Mouse (Mus musculus) lung, adult 2 months (tissue): Measurements from ENCODE around the gene Serpinb6c. TPM values are rescaled to one million over a fixed set of nuclear protein-coding genes. Genes with fewer than 3 reads are reported as not detected.

Source experiments
- DNase-seq: peaks from one replicate; pipeline ENCODE4 v3.0.0; 2022
- H3K4me1 ChIP-seq: fragments of 200-500 bp; 2 replicates; pipeline ENCODE4 v1.6.1; 2011; ENCODE audit warnings: low read length; ENCODE audit not compliant: control insufficient read depth, insufficient read depth
- H3K4me3 ChIP-seq: fragments of 200-500 bp; replicated peaks from 2 replicates; pipeline ENCODE3; 2011; ENCODE audit warnings: low read depth, mild to moderate bottlenecking, control low read depth, low read length; ENCODE audit errors: extremely low read depth
- CTCF ChIP-seq: fragments of 200-500 bp; IDR thresholded peaks from 2 replicates; pipeline ENCODE4 v1.5.1; 2011; ENCODE audit warnings: mild to moderate bottlenecking, low read length, control low read depth; ENCODE audit not compliant: insufficient read depth
- POLR2A ChIP-seq: fragments of 200-500 bp; IDR thresholded peaks from 2 replicates; pipeline ENCODE4 v1.6.1; 2011; ENCODE audit warnings: low read depth, mild to moderate bottlenecking, control low read depth, low read length, borderline replicate concordance; ENCODE audit errors: extremely low read depth
- WGBS: fragments of 180-500 bp; shearing (Covaris S2); methylation state at CpG from one replicate; pipeline ENCODE4 v1.1.7; 2018; 5-methylcytosine and 5-hydroxymethylcytosine counted together
- polyA plus RNA-seq: library from polyadenylated mRNA; depleted of rRNA; stranded (reverse); fragments of >200 nt; gene quantifications from 2 replicates; pipeline ENCODE4 v1.2.3, GENCODE M21; 2012; rRNA removed

Serpinb6c gene
- polyA plus RNA-seq, 1 experiment: not detected

DNA sequence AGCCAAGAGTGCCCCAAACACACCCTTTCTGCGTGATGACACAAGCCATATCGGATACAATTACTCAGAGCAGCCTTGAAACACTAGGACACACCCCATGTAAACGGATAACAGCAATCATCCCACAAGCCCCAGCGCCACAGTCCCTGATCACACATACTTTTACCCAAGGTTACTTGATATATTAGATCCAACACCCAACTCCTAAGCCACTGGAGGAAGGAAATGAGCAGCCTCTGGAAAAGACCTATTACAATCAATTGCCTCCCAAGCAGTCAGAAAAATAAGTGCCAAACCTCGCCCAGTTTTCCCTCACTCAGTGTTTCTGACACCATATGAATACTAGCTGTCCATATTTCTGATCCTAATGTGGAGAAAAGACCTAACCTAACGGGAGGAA, 29.2 kb upstream of the Serpinb6c start:
- WGBS: 30% methylated on average over 6 of the region's 6 CpGs
- Histone ChIP-seq H3K4me3 (peak overlapping the region; percentile 96), H3K4me1 (peaks cover 18% of the 10 kb centered on the region)
- DNase-seq: no peak
- TF ChIP-seq CTCF (no peak), POLR2A (no peak)

DNA sequence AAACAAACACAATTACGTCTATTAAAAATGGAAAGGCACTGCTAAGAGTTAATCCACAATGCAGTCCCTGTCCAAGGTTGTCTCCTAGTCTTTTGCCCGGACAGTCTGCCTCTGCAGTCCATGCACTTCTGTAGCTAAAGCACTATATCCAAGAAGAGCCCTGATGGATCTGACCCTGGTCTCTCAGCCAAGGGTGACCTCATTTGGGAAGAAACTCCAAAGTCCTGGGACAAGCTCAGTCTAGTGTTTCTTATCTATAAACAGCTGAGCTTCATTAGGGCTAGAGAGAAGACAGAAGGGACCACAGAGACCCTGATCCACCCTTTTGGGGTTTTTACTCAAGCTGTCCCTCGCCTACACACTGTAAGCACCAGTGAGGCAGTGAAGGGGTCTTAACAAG, 25.4 kb upstream of the Serpinb6c start:
- no peak for DNase-seq
- TF ChIP-seq POLR2A (no peak), CTCF (no peak)
- WGBS: 81% methylated on average over 3 of the region's 3 CpGs
- no peak overlapping the region for H3K4me3 ChIP-seq
- peaks cover 16% of the 10 kb centered on the region for H3K4me1 ChIP-seq

DNA sequence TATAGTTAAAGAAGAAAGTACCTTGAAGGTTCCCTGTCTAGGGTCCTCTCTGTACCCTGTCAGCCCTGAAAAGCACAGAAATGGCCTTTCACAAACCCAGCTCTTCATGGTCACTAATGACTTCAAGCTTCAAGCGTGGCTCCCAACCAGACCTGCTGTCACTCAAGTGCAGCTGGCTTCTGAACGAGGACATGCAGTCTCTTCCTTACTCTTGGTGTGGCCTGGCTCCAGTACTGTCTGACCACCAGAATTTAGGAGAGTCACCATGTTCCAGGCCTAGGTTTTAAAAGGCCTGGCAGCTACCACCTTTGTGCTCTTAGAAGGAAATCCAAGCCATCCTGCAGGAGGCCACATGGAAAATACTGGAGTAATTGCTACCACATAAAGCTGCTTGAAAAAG, 24.8 kb upstream of the Serpinb6c start:
- 80% methylated on average over 2 of the region's 2 CpGs for WGBS
- Histone ChIP-seq H3K4me3 (no peak overlapping the region), H3K4me1 (peaks cover 16% of the 10 kb centered on the region)
- TF ChIP-seq CTCF: no peak
- no peak for TF ChIP-seq POLR2A
- no peak for DNase-seq

DNA sequence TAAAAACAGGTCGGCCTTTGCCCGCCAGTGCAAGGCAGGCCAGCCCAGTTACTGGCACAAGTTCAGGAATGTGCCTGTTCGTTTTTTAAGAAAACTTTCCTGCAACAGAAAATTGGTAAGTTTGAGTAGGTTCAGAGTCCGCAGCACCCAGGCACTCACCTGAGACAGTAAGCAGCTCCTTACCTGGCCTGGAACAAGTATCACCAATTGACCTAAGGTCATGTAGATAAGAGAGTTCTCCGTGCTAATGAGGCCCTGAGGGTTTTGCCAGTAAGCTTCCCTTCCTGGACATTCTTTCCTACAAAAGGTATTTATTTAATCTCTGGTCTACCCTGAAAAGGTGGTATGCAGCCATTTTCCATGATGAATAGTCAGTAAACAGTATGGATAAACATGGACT, 16.2 kb upstream of the Serpinb6c start:
- H3K4me1 ChIP-seq: no peaks in the 10 kb centered on the region
- H3K4me3 ChIP-seq: no peak overlapping the region
- TF ChIP-seq CTCF (no peak), POLR2A (no peak)
- WGBS: 74% methylated on average over 5 of the region's 5 CpGs
- no peak for DNase-seq

DNA sequence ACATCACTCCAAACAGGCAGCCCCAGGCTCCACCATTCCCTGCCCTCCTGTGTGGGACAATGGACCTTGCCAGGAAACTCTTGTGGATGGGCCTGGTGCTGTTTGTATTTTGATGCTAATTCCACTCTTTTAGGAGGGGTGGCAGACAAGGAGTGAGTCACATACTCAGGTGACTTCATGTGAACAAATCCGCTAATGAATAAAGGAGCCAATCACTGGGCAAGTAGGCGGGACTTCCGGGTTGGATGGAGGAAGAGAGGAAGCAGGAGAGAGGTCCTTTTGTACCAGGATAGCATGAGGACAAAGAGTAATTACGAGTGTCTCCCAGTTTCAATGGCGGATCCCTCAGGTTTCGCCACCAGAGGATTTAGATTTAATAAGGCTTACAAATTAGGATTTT, 15.5 kb upstream of the Serpinb6c start:
- no peak overlapping the region for H3K4me3 ChIP-seq
- no peak for DNase-seq
- TF ChIP-seq POLR2A (no peak), CTCF (no peak)
- 97% methylated on average over 6 of the region's 6 CpGs for WGBS
- no peaks in the 10 kb centered on the region for H3K4me1 ChIP-seq

DNA sequence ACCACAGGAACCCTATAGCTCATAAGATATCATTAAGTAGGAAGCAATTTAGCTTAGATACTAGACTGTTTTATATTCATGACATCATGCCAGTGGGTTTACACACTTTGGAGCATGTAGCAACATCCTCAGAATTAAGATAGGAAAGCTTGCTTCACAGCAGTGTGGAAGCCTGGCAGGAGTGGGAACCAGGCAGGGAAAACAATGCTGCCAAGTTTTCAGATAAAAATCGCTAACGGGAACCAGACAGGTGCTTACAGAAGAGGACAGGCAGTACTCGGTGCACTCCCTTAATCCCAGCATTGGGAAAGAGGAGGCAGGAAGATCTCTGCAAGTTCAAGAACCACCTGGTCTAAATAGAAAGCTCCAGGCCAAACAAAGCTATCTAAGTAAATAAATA, 1.3 kb upstream of the Serpinb6c start:
- TF ChIP-seq POLR2A (no peak), CTCF (no peak)
- Histone ChIP-seq H3K4me1 (no peaks in the 10 kb centered on the region), H3K4me3 (no peak overlapping the region)
- WGBS: 49% methylated on average over 3 of the region's 3 CpGs
- DNase-seq: no peak

DNA sequence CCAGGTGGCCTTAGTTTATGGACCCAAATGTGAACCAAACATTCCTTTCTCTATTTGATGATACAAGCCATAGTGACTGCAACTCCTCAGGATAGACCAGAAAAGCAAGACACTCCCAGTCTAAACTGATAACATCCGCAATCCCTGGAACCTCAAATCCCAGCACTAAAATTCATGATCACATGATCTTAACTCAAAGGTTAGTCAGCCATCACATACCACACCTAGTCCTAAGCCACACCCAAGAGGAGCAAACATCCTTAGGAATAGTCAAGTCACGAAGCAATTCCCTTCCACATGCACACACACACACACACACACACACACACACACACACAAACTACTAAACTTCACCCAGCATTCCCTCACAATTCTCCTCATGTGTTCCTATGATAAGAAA, 2.2 kb downstream of the Serpinb6c start:
- WGBS: 85% methylated on average over 2 of the region's 2 CpGs
- no peak for TF ChIP-seq POLR2A
- no peak for TF ChIP-seq CTCF
- DNase-seq: no peak
- Histone ChIP-seq H3K4me1 (no peaks in the 10 kb centered on the region), H3K4me3 (no peak overlapping the region)

DNA sequence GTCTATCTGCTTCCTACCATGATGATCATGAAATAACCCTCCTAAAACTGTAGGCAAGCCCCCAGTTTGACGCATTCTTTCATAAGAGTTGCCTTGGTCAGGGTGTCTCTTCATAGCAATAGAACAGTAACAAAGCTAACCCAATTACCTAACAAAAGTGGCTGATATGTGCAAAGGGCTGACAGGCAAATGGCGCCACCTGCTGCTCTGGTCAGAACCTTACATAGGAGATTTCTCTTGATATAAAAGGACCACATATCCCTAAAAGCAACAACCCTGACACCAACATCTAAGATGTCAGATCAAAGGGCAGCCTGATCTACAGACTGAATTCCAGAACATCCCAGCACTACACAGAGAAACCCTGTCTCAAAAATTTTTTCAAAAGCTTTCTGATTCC, 11.3 kb downstream of the Serpinb6c start:
- peak; percentile 61 for TF ChIP-seq CTCF
- TF ChIP-seq POLR2A: no peak
- Histone ChIP-seq H3K4me1 (no peaks in the 10 kb centered on the region), H3K4me3 (no peak overlapping the region)
- 41% methylated on average over 2 of the region's 2 CpGs for WGBS
- DNase-seq: peak; percentile 10

DNA sequence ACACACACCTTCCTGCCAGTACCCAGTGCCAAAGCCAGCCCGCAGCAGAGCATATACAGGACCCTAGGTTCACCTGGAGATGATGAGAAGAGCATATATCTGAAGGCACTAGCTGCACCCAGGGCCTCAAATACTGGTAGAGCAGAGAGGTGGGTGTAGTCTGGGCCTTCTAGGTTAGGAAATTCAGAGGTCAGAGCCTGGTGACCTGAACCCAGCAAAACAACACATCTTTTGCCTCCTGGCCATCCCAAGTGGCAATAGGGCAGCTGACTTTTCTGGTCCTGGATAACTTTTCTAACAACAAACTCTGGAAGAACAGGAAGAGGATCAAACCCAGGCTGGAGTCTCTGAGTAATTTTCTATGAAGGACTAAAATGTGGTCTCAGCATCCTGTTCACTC, 62.2 kb downstream of the Serpinb6c start, which contains the start of gene Serpinb6e:
Serpinb6e (minus strand) TSS at position 101 of the 400 bp plus-strand sequence.
- 56% methylated on average over 1 of the region's 1 CpGs for WGBS
- no peak for DNase-seq
- no peaks in the 10 kb centered on the region for H3K4me1 ChIP-seq
- no peak within 1 kb of the TSS for H3K4me3 ChIP-seq
- TF ChIP-seq POLR2A (no peak), CTCF (no peak)

DNA sequence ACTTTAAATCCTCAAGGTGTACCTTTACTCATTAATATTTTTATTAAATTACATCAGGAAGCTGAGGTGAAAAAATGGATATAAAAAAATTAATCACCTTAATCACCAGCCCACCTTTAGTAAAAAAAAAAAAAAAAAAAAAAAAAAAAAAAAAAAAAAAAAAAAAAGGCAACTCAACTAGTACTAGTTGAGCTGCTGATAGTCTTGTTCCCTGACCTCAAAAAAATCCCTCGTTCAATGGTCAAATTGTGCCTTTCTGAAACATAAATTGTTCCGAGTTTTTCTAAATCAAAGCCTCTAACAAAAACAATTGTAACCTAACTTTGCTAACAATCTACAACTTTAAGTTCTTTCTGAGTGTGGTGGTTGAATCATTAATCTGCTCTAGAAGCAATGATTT, 74.8 kb downstream of the Serpinb6c start:
- Histone ChIP-seq H3K4me3 (no peak overlapping the region), H3K4me1 (no peaks in the 10 kb centered on the region)
- TF ChIP-seq CTCF (no peak), POLR2A (no peak)
- 77% methylated on average over 2 of the region's 2 CpGs for WGBS
- no peak for DNase-seq

Other genes with a start within 250 kb of the Serpinb6c start
- not detected in 2 replicates for gene Serpinb6d, start 244.3 kb downstream of the Serpinb6c start, polyA plus RNA-seq
- not detected in 2 replicates for gene Serpinb6e, start 62.3 kb downstream of the Serpinb6c start, polyA plus RNA-seq
- 5.2 and 11.0 TPM in 2 replicates for gene Nqo2, start 59.0 kb upstream of the Serpinb6c start, polyA plus RNA-seq
- 10.8 and 15.8 TPM in 2 replicates for gene Ripk1, start 96.7 kb upstream of the Serpinb6c start, polyA plus RNA-seq
- 58.6 and 128 TPM in 2 replicates for gene Serpinb6a, start 97.1 kb upstream of the Serpinb6c start, polyA plus RNA-seq
- gene Bphl, start 131.9 kb upstream of the Serpinb6c start, polyA plus RNA-seq: 37.4 and 41.8 TPM in 2 replicates
- 320 and 386 TPM in 2 replicates for gene Tubb2a, start 172.3 kb upstream of the Serpinb6c start, polyA plus RNA-seq
- gene Tubb2b, start 224.8 kb upstream of the Serpinb6c start, polyA plus RNA-seq: 13.6 and 21.6 TPM in 2 replicates